Mouse (Mus musculus) neutrophil, adult 83 days (primary cell): ENCODE data around the gene Ankrd66. TPM values are rescaled to one million over a fixed set of nuclear protein-coding genes. Genes with fewer than 3 reads are reported as not detected.

Experiments
- total RNA-seq, 2 experiments: library from RNA; stranded (reverse); gene quantifications; one replicate each; pipeline ENCODE4 v1.2.4; 2023

Ankrd66 gene
- total RNA-seq: 1 to 10 TPM in 1 of 2 experiments, under 1 TPM in 1; 0.44 to 1.0 TPM

DNA sequence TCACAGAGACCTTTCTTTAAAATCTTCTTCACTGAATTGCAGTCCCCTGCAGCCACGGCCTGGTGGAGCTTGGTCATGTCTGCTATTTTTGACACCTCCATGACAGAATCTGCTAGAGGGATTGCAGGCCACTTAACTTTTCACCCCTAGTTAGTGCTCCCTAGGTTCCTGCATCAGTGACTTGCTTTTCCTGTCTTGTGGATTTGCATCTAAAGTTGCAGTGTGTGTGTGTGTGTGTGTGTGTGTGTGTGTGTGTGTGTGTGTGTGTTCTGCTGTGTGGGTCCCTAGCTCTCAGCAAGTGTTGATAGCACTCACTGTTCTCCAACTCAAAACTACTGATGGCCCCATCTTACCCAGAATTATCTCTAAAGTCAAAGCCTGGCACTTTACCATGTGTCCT is at the start of gene Ankrd66:
Gene Ankrd66, minus strand, starts transcription at position 101 of the 400 bp plus-strand sequence.

DNA sequence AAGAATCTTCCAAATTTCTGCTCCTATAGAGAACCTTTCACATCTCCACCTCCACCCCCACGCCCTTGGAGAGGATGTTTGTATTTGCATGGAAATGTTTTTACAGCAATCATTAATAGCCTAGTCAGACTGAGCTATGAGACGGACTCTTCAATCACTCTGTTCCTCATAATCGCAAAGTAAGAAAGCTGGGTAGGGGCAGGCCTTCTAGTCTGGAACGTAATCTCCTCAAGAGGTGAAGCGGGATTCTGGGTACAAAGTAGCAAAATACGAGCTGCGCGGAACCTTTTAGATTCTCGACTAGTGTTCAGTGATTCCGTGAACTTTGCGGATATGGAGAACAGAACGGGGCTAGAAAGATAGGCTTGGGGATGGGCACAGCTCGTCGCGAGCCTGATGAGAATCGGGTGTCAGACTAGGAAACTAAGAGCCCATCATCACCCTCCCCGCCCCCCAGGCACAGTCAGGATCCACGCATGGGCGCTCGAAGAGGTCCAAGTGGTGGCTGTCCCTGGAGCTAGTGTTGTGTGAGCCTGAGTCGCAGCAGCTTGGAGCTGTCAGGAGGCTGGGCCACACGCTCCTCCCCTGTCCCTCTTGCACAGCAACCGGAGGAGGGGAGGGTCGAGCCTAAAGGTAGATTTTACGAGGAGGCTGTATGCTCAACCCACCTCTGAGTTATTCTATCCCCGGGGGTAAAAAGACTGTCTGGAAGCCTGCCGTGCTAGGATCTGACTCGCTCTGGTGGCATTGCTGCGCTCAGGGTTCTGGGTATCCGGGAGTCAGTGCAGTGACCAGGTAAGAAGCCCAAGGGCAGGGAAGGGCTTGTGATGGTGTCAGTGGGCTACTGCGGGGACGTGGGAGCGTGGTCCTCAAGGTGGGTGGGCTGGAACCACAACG is 24.8 kb upstream of the Ankrd66 start, which contains the start of gene Pla2g7:
Gene Pla2g7, plus strand, starts transcription at position 107 of the 897 bp plus-strand sequence.

DNA sequence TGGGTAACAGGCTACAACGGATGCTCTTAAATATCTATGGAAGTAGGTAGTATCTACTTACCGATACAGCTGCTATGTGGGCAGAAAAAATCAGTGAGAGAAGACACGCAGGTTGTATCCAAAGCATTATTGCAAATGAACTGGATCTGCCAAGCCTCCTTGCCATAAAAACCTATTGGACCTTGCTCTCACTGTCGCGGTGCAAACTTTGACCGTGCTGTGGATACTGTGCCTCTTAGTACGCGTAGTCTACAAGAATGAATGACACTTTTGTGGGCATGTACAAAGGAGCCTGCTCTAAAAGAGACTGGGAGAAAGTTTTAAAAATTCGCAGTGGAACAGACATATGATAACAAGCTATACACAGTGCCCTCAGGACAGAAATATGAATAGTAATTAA is 40.8 kb downstream of the Ankrd66 start, which contains the start of gene Mep1a:
Gene Mep1a, minus strand, starts transcription at position 221 of the 400 bp plus-strand sequence.

Other genes with a start within 250 kb of the Ankrd66 start
- gene Adgrf5, start 183.2 kb downstream of the Ankrd66 start, total RNA-seq: under 1 TPM; 0.18 to 0.42 TPM
- gene Mep1a, start 40.8 kb downstream of the Ankrd66 start, total RNA-seq: not detected
- gene Pla2g7, start 24.5 kb upstream of the Ankrd66 start, total RNA-seq: 100 to 1,000 TPM in 1 of 2 experiments, 10 to 100 TPM in 1; 82.2 to 102 TPM
- not detected for gene Tdrd6, start 86.7 kb upstream of the Ankrd66 start, total RNA-seq
- gene Slc25a27, start 123.6 kb upstream of the Ankrd66 start, total RNA-seq: 1 to 10 TPM; 2.4 to 4.2 TPM
- 1 to 10 TPM; 5.8 to 7.0 TPM for gene Cyp39a1, start 123.8 kb upstream of the Ankrd66 start, total RNA-seq